Mouse (Mus musculus): ENCODE measurements around the gene Olfr97. TPM values are rescaled to one million over a fixed set of nuclear protein-coding genes. Genes with fewer than 3 reads are reported as not detected.
A peak's percentile ranks its signal among the peaks of the same experiment; 100 is the strongest.

The Olfr97 gene
- polyA plus RNA-seq, 1 experiment from 2014 or later = not detected

DNA sequence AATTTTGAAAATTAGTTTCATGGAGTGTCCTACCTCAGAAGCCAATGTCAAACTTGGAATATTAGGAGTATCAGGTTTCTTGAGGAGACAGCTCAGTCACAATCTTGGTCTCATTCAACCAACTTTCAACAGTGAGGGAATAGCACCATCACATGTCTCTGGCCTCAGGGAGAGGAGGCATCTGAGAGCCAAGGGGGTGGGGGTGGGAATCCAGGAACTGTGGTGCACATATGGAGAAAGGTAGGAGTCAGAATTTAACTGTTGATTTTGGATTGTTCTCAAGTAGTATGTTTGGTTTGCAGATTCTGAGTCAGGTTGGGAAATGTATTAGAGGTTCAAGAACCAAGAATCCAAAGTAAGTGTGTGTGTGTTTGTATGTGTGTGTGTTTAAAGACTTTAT, 44.1 kb downstream of the Olfr97 start:
- no peak for ATAC-seq
- no peak overlapping the region for H3K9ac ChIP-seq
- no peak overlapping the region for H3K27ac ChIP-seq

DNA sequence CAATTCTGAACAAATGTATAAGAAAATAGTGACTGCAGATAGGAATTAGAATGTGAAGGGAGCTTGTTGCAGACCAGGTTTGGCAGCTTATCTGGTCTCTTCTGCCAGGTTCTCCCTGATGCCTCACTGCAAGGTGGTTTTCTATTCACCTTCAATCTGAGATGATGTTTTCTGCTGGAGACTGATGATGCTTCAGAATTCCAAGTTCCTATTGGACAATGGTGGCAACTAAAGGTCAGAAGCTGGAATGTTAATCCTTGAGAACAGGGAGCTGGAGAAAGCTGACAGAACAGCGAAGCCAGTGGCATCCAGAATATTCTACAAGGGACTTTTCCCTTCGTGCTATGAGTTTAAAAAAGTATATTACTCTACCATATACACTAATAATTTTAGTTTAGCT, 46.4 kb downstream of the Olfr97 start:
- H3K9me3 ChIP-seq = no peaks in the 10 kb centered on the region
- H3K27ac ChIP-seq = no peak overlapping the region
- 49% methylated on average over 2 of the region's 2 CpGs for WGBS
- no peak overlapping the region for H3K9ac ChIP-seq
- no peaks in the 10 kb centered on the region for H3K27me3 ChIP-seq (replicated peaks)
- ATAC-seq = no peak
- no peaks in the 10 kb centered on the region for H3K4me1 ChIP-seq (replicated peaks)
- no peaks in the 10 kb centered on the region for H3K36me3 ChIP-seq
- H3K4me3 ChIP-seq (replicated peaks) = no peak overlapping the region
- H3K4me2 ChIP-seq (replicated peaks) = no peak overlapping the region

More for the DNA sequence above, 44.1 kb downstream of the Olfr97 start:
- H3K4me3 ChIP-seq (replicated peaks) = no peak overlapping the region
- H3K9me3 ChIP-seq = no peaks in the 10 kb centered on the region
- H3K4me1 ChIP-seq (replicated peaks) = peaks cover 2% of the 10 kb centered on the region; the same call in 1 of the 2 replicates
- peaks cover 21% of the 10 kb centered on the region for H3K27me3 ChIP-seq (replicated peaks)
- no peaks in the 10 kb centered on the region for H3K36me3 ChIP-seq
- H3K4me2 ChIP-seq (replicated peaks) = no peak overlapping the region

DNA sequence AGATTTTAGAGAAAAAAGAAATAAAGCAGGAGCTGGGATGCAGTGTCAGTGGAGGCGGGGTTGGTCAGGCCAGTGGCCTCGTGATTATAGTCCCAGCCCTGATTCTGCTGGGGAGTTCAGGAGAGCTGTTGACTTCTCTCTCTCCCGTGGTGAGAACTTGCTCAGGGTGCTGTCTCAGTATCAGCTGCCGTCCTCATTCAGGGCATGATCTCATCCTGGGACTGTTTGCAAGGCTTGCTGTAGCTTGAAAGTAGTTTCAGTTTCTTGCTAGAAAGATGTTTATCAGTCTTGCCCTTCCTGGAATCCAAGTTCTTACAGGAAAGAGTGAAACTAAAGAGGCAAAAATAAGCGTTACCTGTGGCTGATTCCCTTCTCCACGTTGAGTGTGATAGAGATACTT, 51.7 kb downstream of the Olfr97 start:
- Histone ChIP-seq H3K4me2 (replicated peaks) (no peak overlapping the region), H3K36me3 (no peaks in the 10 kb centered on the region), H3K9me3 (no peaks in the 10 kb centered on the region), H3K27ac (no peak overlapping the region), H3K9ac (no peak overlapping the region), H3K27me3 (replicated peaks) (no peaks in the 10 kb centered on the region), H3K4me1 (replicated peaks) (no peaks in the 10 kb centered on the region), H3K4me3 (replicated peaks) (no peak overlapping the region)
- WGBS = 38% methylated on average over 6 of the region's 6 CpGs
- ATAC-seq = 0 out of 2 replicates have a peak, but pooled peaks have one; percentile 41

Other genes with a start within 250 kb of the Olfr97 start
- gene H2-M5, start 247.8 kb downstream of the Olfr97 start, polyA plus RNA-seq (2015; fragmentation: Nextera tagmentation; extraction: Ambion mirVana) = 0.24 and 0.28 TPM in 2 replicates
- gene Zfp57, start 236.2 kb downstream of the Olfr97 start, polyA plus RNA-seq (2015; fragmentation: Nextera tagmentation; extraction: Ambion mirVana) = 49.9 and 57.6 TPM in 2 replicates
- gene Mog, start 213.9 kb downstream of the Olfr97 start, polyA plus RNA-seq (2015; fragmentation: Nextera tagmentation; extraction: Ambion mirVana) = 0.13 and 0.14 TPM in 2 replicates
- gene Gabbr1, start 191.4 kb downstream of the Olfr97 start, polyA plus RNA-seq (2015; fragmentation: Nextera tagmentation; extraction: Ambion mirVana) = 6.0 and 7.6 TPM in 2 replicates
- gene Olfr90, start 148.8 kb downstream of the Olfr97 start, polyA plus RNA-seq (2015; fragmentation: Nextera tagmentation; extraction: Ambion mirVana) = 0.08 TPM in 1 of 2 replicates, not detected in the other
- not detected in 2 replicates for gene Olfr91, start 139.1 kb downstream of the Olfr97 start, polyA plus RNA-seq (2015; fragmentation: Nextera tagmentation; extraction: Ambion mirVana)
- not detected in 2 replicates for gene Olfr92, start 117.2 kb downstream of the Olfr97 start, polyA plus RNA-seq (2015; fragmentation: Nextera tagmentation; extraction: Ambion mirVana)
- not detected in 2 replicates for gene Olfr93, start 75.8 kb downstream of the Olfr97 start, polyA plus RNA-seq (2015; fragmentation: Nextera tagmentation; extraction: Ambion mirVana)
- gene Ubd, start 43.4 kb downstream of the Olfr97 start, polyA plus RNA-seq (2015; fragmentation: Nextera tagmentation; extraction: Ambion mirVana) = not detected in 2 replicates
- not detected in 2 replicates for gene Olfr94, start 36.3 kb downstream of the Olfr97 start, polyA plus RNA-seq (2015; fragmentation: Nextera tagmentation; extraction: Ambion mirVana)
- gene Olfr95, start 24.2 kb downstream of the Olfr97 start, polyA plus RNA-seq (2015; fragmentation: Nextera tagmentation; extraction: Ambion mirVana) = not detected in 2 replicates
- not detected in 2 replicates for gene Olfr96, start 17.2 kb downstream of the Olfr97 start, polyA plus RNA-seq (2015; fragmentation: Nextera tagmentation; extraction: Ambion mirVana)
- gene Olfr98, start 26.4 kb upstream of the Olfr97 start, polyA plus RNA-seq (2015; fragmentation: Nextera tagmentation; extraction: Ambion mirVana) = not detected in 2 replicates
- 4.8 and 4.9 TPM in 2 replicates for gene H2-M3, start 32.9 kb upstream of the Olfr97 start, polyA plus RNA-seq (2015; fragmentation: Nextera tagmentation; extraction: Ambion mirVana)
- gene Olfr99, start 46.1 kb upstream of the Olfr97 start, polyA plus RNA-seq (2015; fragmentation: Nextera tagmentation; extraction: Ambion mirVana) = 0.10 TPM in 1 of 2 replicates, not detected in the other
- gene Olfr101, start 67.0 kb upstream of the Olfr97 start, polyA plus RNA-seq (2015; fragmentation: Nextera tagmentation; extraction: Ambion mirVana) = not detected in 2 replicates
- not detected in 2 replicates for gene Olfr102, start 79.7 kb upstream of the Olfr97 start, polyA plus RNA-seq (2015; fragmentation: Nextera tagmentation; extraction: Ambion mirVana)
- not detected in 2 replicates for gene Olfr103, start 102.4 kb upstream of the Olfr97 start, polyA plus RNA-seq (2015; fragmentation: Nextera tagmentation; extraction: Ambion mirVana)
- gene Olfr104-ps, start 122.3 kb upstream of the Olfr97 start, polyA plus RNA-seq (2015; fragmentation: Nextera tagmentation; extraction: Ambion mirVana) = not detected in 2 replicates
- gene Olfr105-ps, start 141.7 kb upstream of the Olfr97 start, polyA plus RNA-seq (2015; fragmentation: Nextera tagmentation; extraction: Ambion mirVana) = not detected in 2 replicates
- not detected in 2 replicates for gene Olfr106-ps, start 153.1 kb upstream of the Olfr97 start, polyA plus RNA-seq (2015; fragmentation: Nextera tagmentation; extraction: Ambion mirVana)
- gene Olfr107, start 161.9 kb upstream of the Olfr97 start, polyA plus RNA-seq (2015; fragmentation: Nextera tagmentation; extraction: Ambion mirVana) = not detected in 2 replicates
- not detected in 2 replicates for gene Olfr108, start 208.2 kb upstream of the Olfr97 start, polyA plus RNA-seq (2015; fragmentation: Nextera tagmentation; extraction: Ambion mirVana)
- not detected in 2 replicates for gene Olfr109, start 221.6 kb upstream of the Olfr97 start, polyA plus RNA-seq (2015; fragmentation: Nextera tagmentation; extraction: Ambion mirVana)
- not detected in 2 replicates for gene H2-M2, start 246.2 kb upstream of the Olfr97 start, polyA plus RNA-seq (2015; fragmentation: Nextera tagmentation; extraction: Ambion mirVana)

Data from intestine, embryonic 15.5 days (tissue).